Mouse (Mus musculus): ENCODE results near the gene Gm3002. TPM values are rescaled to one million over a fixed set of nuclear protein-coding genes. Genes with fewer than 3 reads are reported as not detected.

The Gm3002 gene
- not detected in 2 replicates for polyA plus RNA-seq (2012; ENCODE audit: low replicate concordance)

GRCm38 (mm10) chr14:3809774-3810173 lies at the start of gene Gm3002:
Gm3002 (plus strand) TSS chr14:3810074.

DNA sequence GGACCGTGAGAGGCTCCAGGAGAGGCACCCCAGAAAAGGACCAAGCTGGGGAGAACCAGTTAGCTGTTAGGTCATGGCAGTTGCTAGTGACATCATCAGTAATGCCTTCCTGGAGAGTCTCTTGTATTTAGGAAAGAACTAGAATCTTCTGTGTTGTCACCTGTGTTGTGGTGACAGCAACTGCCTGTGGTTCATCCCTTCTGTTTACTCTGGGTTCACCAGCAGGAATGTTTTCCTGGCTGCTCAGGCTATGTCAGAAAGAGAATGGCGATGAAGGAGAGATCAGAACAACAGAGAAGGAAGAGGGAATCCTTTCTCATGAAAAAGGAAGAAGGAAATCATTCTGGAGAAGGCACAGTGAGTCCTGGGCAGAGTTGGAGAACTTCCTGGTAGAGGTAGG lies 36.1 kb downstream of the Gm3002 start, which contains the start of gene Gm3033:
Gene Gm3033 (plus strand): TSS at position 301 of the 400 bp plus-strand sequence.

GRCm38 (mm10) chr14:3883872-3884271 lies 74.0 kb downstream of the Gm3002 start, which contains the start of gene Gm2916:
Gm2916 (plus strand) TSS chr14:3884172.

DNA sequence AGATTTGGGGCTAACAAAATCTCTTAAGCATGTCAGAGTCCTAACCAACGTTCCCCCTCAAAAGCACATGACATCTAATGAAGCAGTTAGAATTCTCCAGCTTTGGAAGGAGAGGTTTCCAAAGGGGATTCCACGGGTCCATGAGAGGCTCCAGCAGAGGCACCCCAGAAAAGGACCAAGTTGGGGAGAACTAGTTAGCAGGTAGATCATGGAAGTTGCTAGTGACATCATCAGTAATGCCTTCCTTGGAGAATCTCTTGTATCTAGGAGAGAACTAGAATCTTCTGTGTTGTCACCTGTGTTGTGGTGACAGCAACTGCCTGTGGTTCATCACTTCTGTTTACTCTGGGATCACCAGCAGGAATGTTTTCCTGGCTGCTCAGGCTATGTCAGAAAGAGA lies 121.6 kb downstream of the Gm3002 start, which contains the start of gene Gm3029:
Gene Gm3029 (plus strand): TSS at position 301 of the 400 bp plus-strand sequence.

DNA sequence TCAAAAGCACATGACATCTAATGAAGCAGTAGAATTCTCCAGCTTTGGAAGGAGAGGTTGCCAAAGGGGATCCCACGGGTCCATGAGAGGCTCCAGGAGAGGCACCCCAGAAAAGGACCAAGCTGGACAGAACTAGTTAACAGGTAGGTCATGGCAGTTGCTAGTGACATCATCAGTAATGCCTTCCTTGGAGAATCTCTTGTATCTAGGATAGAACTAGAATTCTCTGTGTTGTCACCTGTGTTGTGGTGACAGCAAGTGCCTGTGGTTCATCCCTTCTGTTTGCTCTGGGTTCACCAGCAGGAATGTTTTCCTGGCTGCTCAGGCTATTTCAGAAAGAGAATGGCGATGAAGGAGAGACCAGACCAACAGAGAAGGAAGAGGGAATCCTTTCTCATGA lies 153.4 kb downstream of the Gm3002 start, which contains the start of gene Gm3095:
Gene Gm3095 (plus strand): TSS at position 301 of the 400 bp plus-strand sequence.

DNA sequence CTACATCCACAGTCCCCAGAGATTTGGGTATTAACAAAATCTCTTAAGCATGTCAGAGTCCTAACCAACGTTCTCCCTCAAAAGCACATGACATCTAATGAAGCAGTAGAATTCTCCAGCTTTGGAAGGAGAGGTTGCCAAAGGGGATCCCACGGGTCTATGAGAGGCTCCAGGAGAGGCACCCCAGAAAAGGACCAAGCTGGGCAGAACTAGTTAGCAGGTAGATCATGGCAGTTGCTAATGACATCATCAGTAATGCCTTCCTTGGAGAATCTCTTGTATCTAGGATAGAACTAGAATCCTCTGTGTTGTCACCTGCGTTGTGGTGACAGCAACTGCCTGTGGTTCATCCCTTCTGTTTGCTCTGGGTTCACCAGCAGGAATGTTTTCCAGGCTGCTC lies 188.2 kb downstream of the Gm3002 start, which contains the start of gene Gm3099:
Gene Gm3099 (plus strand): TSS at position 301 of the 400 bp plus-strand sequence.

Other genes with a start within 250 kb of the Gm3002 start
- gene Gm3012, start 175.6 kb upstream of the Gm3002 start, polyA plus RNA-seq (2012; ENCODE audit: low replicate concordance) = not detected in 2 replicates
- not detected in 2 replicates for gene Gm3020, start 158.0 kb upstream of the Gm3002 start, polyA plus RNA-seq (2012; ENCODE audit: low replicate concordance)
- gene Gm3043, start 121.3 kb upstream of the Gm3002 start, polyA plus RNA-seq (2012; ENCODE audit: low replicate concordance) = not detected in 2 replicates
- gene Gm3033, start 36.2 kb downstream of the Gm3002 start, polyA plus RNA-seq (2012; ENCODE audit: low replicate concordance) = not detected in 2 replicates
- gene Gm2916, start 74.1 kb downstream of the Gm3002 start, polyA plus RNA-seq (2012; ENCODE audit: low replicate concordance) = not detected in 2 replicates
- not detected in 2 replicates for gene Gm3029, start 121.7 kb downstream of the Gm3002 start, polyA plus RNA-seq (2012; ENCODE audit: low replicate concordance)
- not detected in 2 replicates for gene Gm3095, start 153.5 kb downstream of the Gm3002 start, polyA plus RNA-seq (2012; ENCODE audit: low replicate concordance)
- not detected in 2 replicates for gene Gm3099, start 188.3 kb downstream of the Gm3002 start, polyA plus RNA-seq (2012; ENCODE audit: low replicate concordance)
- not detected in 2 replicates for gene Gm5796, start 213.9 kb downstream of the Gm3002 start, polyA plus RNA-seq (2012; ENCODE audit: low replicate concordance)